Mouse (Mus musculus) brain, embryonic 14.5 days (tissue): ENCODE results near the gene Zfp653.

Source experiments
- CTCF ChIP-seq: fragments of 200-500 bp; IDR thresholded peaks from 2 replicates; pipeline ENCODE4 v1.5.1; 2012; ENCODE audit warnings: inconsistent platforms, mild to moderate bottlenecking, moderate library complexity, borderline replicate concordance; ENCODE audit not compliant: insufficient read depth, insufficient read length; ENCODE audit errors: extremely low read depth
- POLR2A ChIP-seq: fragments of 200-500 bp; IDR thresholded peaks from 2 replicates; pipeline ENCODE4 v1.6.1; 2012; ENCODE audit warnings: mild to moderate bottlenecking, inconsistent platforms, borderline replicate concordance; ENCODE audit not compliant: poor library complexity, insufficient read depth, insufficient read length, severe bottlenecking; ENCODE audit errors: extremely low read depth

GRCm38 (mm10) chr9:22054411-22055076 is 16.6 kb downstream of the Zfp653 start:
- TF ChIP-seq CTCF (peak; percentile 69), POLR2A (no peak)
